In genomic region chr5:149185806-149186205, GRCm38 (mm10) we compare ENCODE assay signal across 8 mouse cellular contexts. TPM values are rescaled to one million over a fixed set of nuclear protein-coding genes. Genes with fewer than 3 reads are reported as not detected.
DNase-seq lines count a peak whose midpoint lies in the region; ATAC-seq and TF ChIP-seq lines count a peak whose summit lies in the region.

No protein-coding gene starts in this region.

- H3K4me1 ChIP-seq in heart, embryonic 14.5 days (ENCODE audit: control insufficient read depth in 2 of 2, insufficient read depth in 2 of 2, low read length in 2 of 2), result peaks cover 0 to 16% of the 10 kb centered on the region in 2 experiments; a peak in 3 of 4 replicates
- H3K4me1 ChIP-seq in G1E (ENCODE audit: insufficient read depth, low read depth, low read length), result peaks cover 35% of the 10 kb centered on the region
- H3K4me1 ChIP-seq in hindbrain, embryonic 13.5 days (replicated peaks), result peaks cover 26% of the 10 kb centered on the region
- peaks cover 30% of the 10 kb centered on the region for H3K4me1 ChIP-seq in midbrain, embryonic 10.5 days

- no peaks in the 10 kb centered on the region for H3K27me3 ChIP-seq in heart, embryonic 14.5 days (ENCODE audit: control insufficient read depth, insufficient read depth, low read length)
- no peaks in the 10 kb centered on the region for H3K27me3 ChIP-seq in G1E (ENCODE audit: insufficient read depth, low read length)
- no peaks in the 10 kb centered on the region for H3K27me3 ChIP-seq in hindbrain, embryonic 13.5 days
- no peaks in the 10 kb centered on the region for H3K27me3 ChIP-seq in midbrain, embryonic 10.5 days (ENCODE audit: low read depth, poor library complexity, severe bottlenecking)

- intact Hi-C loops in left cerebral cortex, postnatal 36 days (cut with DNase I), result loop anchor here (2.0 to 10.0 kb wide), 3 partner anchors 257 to 339 kb away; partner anchors contain the start of genes Katnal1 and Wdr95

- no peak for TF ChIP-seq CTCF in G1E (IDR thresholded peaks at IDR 0.05; ENCODE audit: low read depth, low read length)

- 81% methylated on average over 3 of the region's 3 CpGs for WGBS in heart, embryonic 14.5 days
- WGBS in hindbrain, embryonic 13.5 days, result 86% methylated on average over 3 of the region's 3 CpGs
- WGBS in midbrain, embryonic 10.5 days, result 83% methylated on average over 3 of the region's 3 CpGs

- H3K4me2 ChIP-seq in heart, embryonic 14.5 days (ENCODE audit: low read length), result peak overlapping the region; percentile 75
- peak overlapping the region; percentile 67 for H3K4me2 ChIP-seq in hindbrain, embryonic 13.5 days

- no peak overlapping the region for H3K27ac ChIP-seq in heart, embryonic 14.5 days (replicated peaks in 1 of 2; ENCODE audit: control insufficient read depth in 1 of 2, insufficient read depth in 1 of 2, low read depth in 2 of 2, low read length in 2 of 2)
- H3K27ac ChIP-seq in hindbrain, embryonic 13.5 days, result no peak overlapping the region
- H3K27ac ChIP-seq in midbrain, embryonic 10.5 days (replicated peaks), result 0 out of 2 replicates have a peak overlapping the region, but pooled peaks have one; percentile 96

- H3K36me3 ChIP-seq in heart, embryonic 14.5 days (ENCODE audit: control insufficient read depth, insufficient read depth, low read length), result peaks cover 32% of the 10 kb centered on the region
- peaks cover 45% of the 10 kb centered on the region for H3K36me3 ChIP-seq in G1E (replicated peaks)
- H3K36me3 ChIP-seq in hindbrain, embryonic 13.5 days, result peaks cover 25% of the 10 kb centered on the region
- peaks cover 45% of the 10 kb centered on the region for H3K36me3 ChIP-seq in midbrain, embryonic 10.5 days

- ATAC-seq in heart, embryonic 14.5 days (ENCODE audit: insufficient number of reproducible peaks, insufficient read depth, low FRiP score, low read depth), result no peak
- ATAC-seq in G1E (ENCODE audit: extremely low read depth, insufficient number of reproducible peaks, low FRiP score, poor library complexity, severe bottlenecking), result no peak
- ATAC-seq in hindbrain, embryonic 13.5 days (ENCODE audit: low FRiP score), result no peak
- no peak for ATAC-seq in CD4-positive, CD25-positive, alpha-beta regulatory T cell, adult 4 months

- H3K4me3 ChIP-seq in heart, embryonic 14.5 days (ENCODE audit: control insufficient read depth in 1 of 2, insufficient read depth in 1 of 2, low read depth in 1 of 2, low read length in 2 of 2), result peak overlapping the region in 1 of 2 experiments; percentile 74; a peak in 2 of 4 replicates
- peak overlapping the region; percentile 86 for H3K4me3 ChIP-seq in G1E (ENCODE audit: low read depth, low read length)
- peak overlapping the region; percentile 67 for H3K4me3 ChIP-seq in hindbrain, embryonic 13.5 days
- peak overlapping the region; percentile 85 for H3K4me3 ChIP-seq in midbrain, embryonic 10.5 days

- H3K9me3 ChIP-seq in heart, embryonic 14.5 days (ENCODE audit: control insufficient read depth, low read length), result no peaks in the 10 kb centered on the region
- no peaks in the 10 kb centered on the region for H3K9me3 ChIP-seq in G1E (replicated peaks)
- H3K9me3 ChIP-seq in hindbrain, embryonic 13.5 days, result no peaks in the 10 kb centered on the region
- H3K9me3 ChIP-seq in midbrain, embryonic 10.5 days (replicated peaks), result no peaks in the 10 kb centered on the region

- DNase-seq in heart, postnatal 4 days, result no peak
- DNase-seq in G1E (ENCODE audit: low spot score), result no peak
- no peak for DNase-seq in midbrain, embryonic 10.5 days (ENCODE audit: low spot score)
- DNase-seq in left cerebral cortex, postnatal 36 days (ENCODE audit: low spot score in 2 of 2), result no peak
- DNase-seq in adrenal gland, postnatal 36 days, result no peak

- H3K9ac ChIP-seq in heart, embryonic 14.5 days (ENCODE audit: low read length), result peak overlapping the region; percentile 81
- H3K9ac ChIP-seq in hindbrain, embryonic 13.5 days, result peak overlapping the region; percentile 85

RNA-seq across cellular contexts. Expression of gene Hmgb1, which starts 1.5 kb away (rescaled TPM):
- 751 and 792 TPM in 2 replicates for polyA plus RNA-seq in heart, embryonic 14.5 days (2014; fragmentation: Nextera tagmentation; extraction: Ambion mirVana)
- total RNA-seq in heart, postnatal 4 days (2021), result 100 to 1,000 TPM; 236 to 264 TPM
- 569 and 576 TPM in 2 replicates for total RNA-seq in G1E (2014; fragmentation: Nextera tagmentation)
- total RNA-seq in G1E (2017), result 517 and 593 TPM in 2 replicates
- polyA plus RNA-seq in G1E (2012), result 529 and 605 TPM in 2 replicates
- polyA plus RNA-seq in hindbrain, embryonic 13.5 days (2015; fragmentation: Nextera tagmentation; extraction: Ambion mirVana), result 984 and 1,014 TPM in 2 replicates
- polyA plus RNA-seq in midbrain, embryonic 10.5 days (2016; fragmentation: Nextera tagmentation; extraction: Ambion mirVana), result 1,399 and 1,420 TPM in 2 replicates
- 100 to 1,000 TPM; 359 to 760 TPM for polyA plus RNA-seq in CD4-positive, CD25-positive, alpha-beta regulatory T cell, adult 4 months (2017; shearing (Covaris generic))
- total RNA-seq in left cerebral cortex, postnatal 36 days (2021), result 100 to 1,000 TPM; 122 to 123 TPM
- total RNA-seq in adrenal gland, postnatal 36 days (2021), result 100 to 1,000 TPM; 141 to 161 TPM

RNA-seq across cellular contexts. Expression of gene Uspl1, which starts 1.7 kb away (rescaled TPM):
- 30.9 and 35.2 TPM in 2 replicates for polyA plus RNA-seq in heart, embryonic 14.5 days (2014; fragmentation: Nextera tagmentation; extraction: Ambion mirVana)
- 10 to 100 TPM; 24.6 to 25.1 TPM for total RNA-seq in heart, postnatal 4 days (2021)
- total RNA-seq in G1E (2014; fragmentation: Nextera tagmentation) (108 and 115 TPM in 2 replicates), G1E (2017) (69.2 and 69.7 TPM in 2 replicates)
- 3.6 and 4.9 TPM in 2 replicates for polyA plus RNA-seq in G1E (2012)
- polyA plus RNA-seq in hindbrain, embryonic 13.5 days (2015; fragmentation: Nextera tagmentation; extraction: Ambion mirVana), result 54.6 and 58.6 TPM in 2 replicates
- 71.6 and 73.8 TPM in 2 replicates for polyA plus RNA-seq in midbrain, embryonic 10.5 days (2016; fragmentation: Nextera tagmentation; extraction: Ambion mirVana)
- 10 to 100 TPM; 38.6 to 42.6 TPM for polyA plus RNA-seq in CD4-positive, CD25-positive, alpha-beta regulatory T cell, adult 4 months (2017; shearing (Covaris generic))
- total RNA-seq in left cerebral cortex, postnatal 36 days (2021), result 10 to 100 TPM; 38.5 to 43.6 TPM
- 10 to 100 TPM; 29.9 to 40.6 TPM for total RNA-seq in adrenal gland, postnatal 36 days (2021)
